Mouse (Mus musculus) c-Kit-positive CD71-positive TER-119-negative erythroid progenitor cells, embryonic 14.5 days (primary cell): Measurements from ENCODE around the gene Erc2.

Source experiments
- DNase-seq: peaks from one replicate; pipeline ENCODE4 v3.0.0-alpha.2; 2013; ENCODE audit warnings: low read depth

Gene Erc2

GRCm38 (mm10) chr14:27945276-27945675, 323.0 kb downstream of the Erc2 start:
- no peak for DNase-seq

DNA sequence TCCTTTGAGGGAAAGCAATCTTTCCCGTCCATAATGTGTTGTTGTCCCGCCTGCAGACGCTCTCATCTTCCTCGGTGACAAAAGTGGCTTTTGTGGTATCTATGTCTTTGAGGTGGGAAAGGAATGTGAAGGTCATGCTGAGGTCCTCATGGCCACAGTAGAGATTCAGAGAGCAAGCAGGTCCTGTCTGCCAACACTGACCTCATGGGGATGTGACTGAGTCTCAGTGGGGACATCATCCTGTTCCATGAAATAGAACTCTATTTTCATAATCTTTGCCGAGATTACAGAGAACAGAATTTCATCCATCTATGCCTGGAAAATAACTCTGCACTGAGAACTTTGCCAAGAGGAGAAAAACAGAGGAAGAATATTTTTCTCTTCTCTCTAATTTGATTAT, 324.0 kb downstream of the Erc2 start:
- no peak for DNase-seq

DNA sequence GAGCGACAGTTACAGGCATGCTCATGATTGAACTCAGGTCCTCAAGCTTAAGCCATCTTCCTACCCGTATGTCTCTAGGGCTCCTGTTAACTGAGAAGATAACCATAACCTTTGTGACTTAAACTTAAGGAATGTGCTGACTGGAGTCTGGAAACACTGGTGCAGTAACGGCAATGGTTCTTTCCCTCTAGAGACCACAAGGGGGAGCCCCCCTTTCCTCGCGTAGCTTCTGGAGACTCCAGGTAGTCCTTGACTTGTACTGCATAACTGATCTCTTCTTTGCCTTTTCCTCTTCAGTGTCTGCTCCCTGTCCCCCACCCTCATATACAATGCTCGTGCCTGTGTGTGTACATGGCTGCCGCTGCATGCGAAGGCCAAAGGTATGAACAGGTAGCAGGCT, 326.2 kb downstream of the Erc2 start:
- no peak for DNase-seq

DNA sequence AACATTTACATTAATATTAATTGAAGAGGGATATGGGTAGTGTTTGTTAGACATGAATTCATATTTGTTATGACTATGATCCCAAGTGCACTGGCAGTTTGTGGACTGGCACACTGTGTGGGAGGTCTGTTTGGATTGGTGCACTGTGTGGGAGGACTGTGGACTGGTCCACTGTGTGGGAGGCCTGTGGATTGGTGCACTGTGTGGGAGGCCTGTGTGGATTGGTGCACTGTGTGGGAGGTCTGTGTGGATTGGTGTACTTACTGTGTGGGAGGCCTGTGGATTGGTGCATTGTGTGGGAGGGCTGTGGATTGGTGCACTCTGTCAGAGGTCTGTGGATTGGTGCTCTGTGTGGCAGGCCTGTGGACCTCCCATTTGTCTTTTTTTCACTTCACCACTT, 331.6 kb downstream of the Erc2 start:
- DNase-seq = no peak

- no peak for DNase-seq
Observed at GRCm38 (mm10) chr14:27956801-27957200, 334.6 kb downstream of the Erc2 start.

- no peak for DNase-seq
Observed at GRCm38 (mm10) chr14:27973701-27974100, 351.5 kb downstream of the Erc2 start.

- DNase-seq = no peak
Observed at GRCm38 (mm10) chr14:27975661-27976060, 353.4 kb downstream of the Erc2 start.

- DNase-seq = no peak
Observed at GRCm38 (mm10) chr14:27984758-27985157, 362.5 kb downstream of the Erc2 start.

DNA sequence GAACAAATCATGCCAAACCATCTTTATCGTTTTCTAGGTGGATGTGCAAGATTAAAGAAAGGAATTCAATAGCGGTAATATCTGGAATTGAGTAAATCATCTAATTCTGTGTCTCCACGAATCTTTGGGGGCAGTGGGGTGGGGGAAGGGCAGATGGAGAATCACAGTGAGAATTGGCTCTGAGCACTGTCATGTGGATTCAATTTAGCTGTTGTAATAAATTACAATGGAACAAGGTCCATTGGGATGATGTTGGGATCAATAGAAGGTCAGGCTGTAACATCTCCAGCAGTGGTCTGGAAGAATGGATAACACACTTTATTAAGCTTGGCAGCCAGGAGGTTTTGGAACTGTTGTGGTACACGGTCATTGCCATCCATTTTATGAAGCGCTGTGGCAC, 363.0 kb downstream of the Erc2 start:
- no peak for DNase-seq

- no peak for DNase-seq
Observed at GRCm38 (mm10) chr14:27987422-27987821, 365.2 kb downstream of the Erc2 start.

GRCm38 (mm10) chr14:27998551-27998950, 376.3 kb downstream of the Erc2 start:
- no peak for DNase-seq

- no peak for DNase-seq
Observed at GRCm38 (mm10) chr14:28004023-28004422, 381.8 kb downstream of the Erc2 start.

DNA sequence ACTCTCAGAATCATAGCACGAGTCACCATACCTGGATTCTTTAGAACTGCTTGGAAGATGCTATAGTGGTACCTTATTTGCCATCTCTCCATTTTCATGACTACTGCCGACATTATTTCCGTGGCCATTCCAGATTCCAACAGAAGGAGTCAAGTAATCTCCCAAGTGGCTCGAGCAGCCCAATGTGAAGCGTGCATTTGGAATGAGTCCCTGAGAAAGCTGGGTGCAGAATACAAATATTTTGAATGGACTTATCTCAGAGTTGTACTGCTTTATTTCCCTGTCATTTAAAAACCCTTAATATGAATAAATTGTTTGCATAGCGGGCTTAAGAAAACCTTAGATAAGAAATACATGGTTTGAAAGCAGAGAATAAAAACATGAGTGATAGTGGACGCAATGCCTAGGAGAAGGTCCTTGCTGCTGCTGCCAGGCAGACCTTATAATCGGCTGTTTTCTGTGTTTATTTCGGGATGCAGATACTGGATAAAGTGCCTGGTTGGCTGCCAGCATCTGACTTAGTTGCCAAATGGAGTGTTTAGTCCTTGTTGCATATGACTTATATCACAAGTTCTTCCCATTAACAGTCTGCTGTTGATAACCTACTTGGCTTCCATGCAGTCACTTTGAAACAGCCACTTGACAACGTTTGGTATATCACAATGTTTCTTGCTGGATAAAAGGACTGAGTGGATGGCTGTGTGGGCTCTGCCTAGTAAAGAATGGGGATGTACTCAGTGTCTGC, 388.5 kb downstream of the Erc2 start:
- no peak for DNase-seq

- DNase-seq = no peak
Observed at GRCm38 (mm10) chr14:28023199-28023598, 401.0 kb downstream of the Erc2 start.

DNA sequence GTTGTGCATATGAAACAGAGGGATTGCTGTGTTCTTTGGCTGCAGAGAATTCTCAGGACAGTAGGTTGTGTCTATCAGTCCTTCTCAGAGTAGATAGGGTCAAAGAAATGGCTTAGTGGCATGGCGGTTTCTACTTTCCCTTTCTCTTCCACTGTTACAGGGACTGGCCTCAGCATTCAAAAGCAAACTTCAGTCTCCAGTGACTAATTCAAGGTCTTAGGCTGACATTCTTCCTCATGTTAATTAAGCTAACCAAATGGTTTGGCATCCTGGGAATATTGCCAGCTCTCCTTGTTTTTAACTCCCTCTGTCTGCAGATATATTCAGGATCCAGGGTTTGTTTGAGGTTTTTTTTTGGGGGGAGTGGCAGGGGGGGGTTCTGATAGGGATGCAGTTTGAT, 408.6 kb downstream of the Erc2 start:
- DNase-seq = no peak

DNA sequence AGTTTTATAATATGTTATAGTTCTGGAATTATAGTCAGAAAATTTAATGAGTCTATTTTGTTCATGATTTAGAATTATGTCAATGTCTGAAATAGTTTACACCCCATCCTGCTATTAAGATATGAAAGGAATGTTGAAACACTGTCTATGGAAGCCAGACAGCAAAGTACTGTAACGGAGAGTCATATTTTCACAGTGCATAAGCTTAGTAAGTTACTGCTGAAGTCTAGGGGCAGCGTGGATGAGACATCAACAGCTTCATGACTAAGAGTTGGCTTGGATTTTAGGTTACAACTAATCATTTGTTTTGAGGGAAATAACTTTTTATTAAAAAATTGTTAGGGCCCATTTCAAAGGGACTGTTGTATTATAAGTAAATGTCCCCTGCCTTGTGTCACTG, 412.8 kb downstream of the Erc2 start:
- no peak for DNase-seq

DNA sequence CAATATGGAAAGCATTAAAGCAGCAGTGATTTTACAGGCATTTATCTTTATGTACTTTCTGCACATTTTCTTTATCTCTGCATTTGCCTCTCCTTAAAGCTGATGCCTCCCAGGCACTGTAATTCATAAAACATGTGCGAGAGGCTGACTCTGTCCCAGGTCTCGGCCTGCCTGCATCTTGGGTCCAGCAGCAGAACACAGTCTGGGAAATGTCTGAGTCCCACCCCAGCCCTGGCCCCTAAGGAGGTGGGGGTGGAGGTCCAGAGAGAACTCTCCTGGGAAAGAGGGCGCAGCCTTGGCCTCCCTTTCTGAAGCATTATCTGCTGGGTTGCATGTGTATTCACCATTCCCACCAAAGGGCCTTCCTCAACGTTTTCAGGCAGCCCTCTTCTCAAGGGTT, 420.9 kb downstream of the Erc2 start:
- no peak for DNase-seq

DNA sequence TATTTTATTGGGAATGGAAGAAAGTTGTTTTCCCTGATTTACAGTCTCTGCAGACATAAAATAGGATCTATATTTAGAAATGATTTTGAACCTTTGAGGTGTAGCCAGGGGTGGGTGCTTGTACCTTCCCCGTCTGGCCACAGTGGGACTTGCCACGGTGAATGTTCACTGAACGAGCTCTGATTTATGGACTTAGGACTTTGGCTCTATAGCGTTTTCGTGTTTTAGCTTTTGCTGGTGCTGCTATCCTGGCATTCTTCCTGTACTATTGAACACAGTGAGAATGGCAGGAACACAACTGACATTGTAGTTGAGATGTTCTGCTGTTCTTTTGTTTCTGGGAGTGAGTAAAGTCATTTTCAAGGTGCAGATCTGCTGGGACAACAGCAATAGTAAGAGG, 429.4 kb downstream of the Erc2 start:
- no peak for DNase-seq

GRCm38 (mm10) chr14:28057159-28057884, 435.1 kb downstream of the Erc2 start:
- no peak for DNase-seq

- DNase-seq = no peak
Observed at GRCm38 (mm10) chr14:28057885-28058860, 435.9 kb downstream of the Erc2 start.

DNA sequence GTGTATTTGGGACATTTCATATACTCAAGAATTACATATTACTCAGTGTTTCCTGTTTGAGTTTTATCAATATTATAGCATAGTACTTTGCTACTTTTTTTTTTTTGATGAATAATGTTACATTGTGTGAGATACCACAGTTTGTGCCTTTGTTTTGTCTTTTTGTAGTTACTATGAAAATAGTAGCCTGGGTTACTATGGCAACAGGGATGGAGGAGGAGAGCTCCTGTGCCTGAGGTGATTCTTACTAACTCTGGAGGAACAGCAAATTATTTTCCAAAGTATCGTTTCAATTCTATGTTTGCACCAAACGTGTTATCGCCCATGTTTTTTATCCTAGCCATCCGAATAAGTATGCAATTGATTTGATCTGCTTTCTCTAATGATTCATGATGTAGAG, 438.7 kb downstream of the Erc2 start:
- no peak for DNase-seq

DNA sequence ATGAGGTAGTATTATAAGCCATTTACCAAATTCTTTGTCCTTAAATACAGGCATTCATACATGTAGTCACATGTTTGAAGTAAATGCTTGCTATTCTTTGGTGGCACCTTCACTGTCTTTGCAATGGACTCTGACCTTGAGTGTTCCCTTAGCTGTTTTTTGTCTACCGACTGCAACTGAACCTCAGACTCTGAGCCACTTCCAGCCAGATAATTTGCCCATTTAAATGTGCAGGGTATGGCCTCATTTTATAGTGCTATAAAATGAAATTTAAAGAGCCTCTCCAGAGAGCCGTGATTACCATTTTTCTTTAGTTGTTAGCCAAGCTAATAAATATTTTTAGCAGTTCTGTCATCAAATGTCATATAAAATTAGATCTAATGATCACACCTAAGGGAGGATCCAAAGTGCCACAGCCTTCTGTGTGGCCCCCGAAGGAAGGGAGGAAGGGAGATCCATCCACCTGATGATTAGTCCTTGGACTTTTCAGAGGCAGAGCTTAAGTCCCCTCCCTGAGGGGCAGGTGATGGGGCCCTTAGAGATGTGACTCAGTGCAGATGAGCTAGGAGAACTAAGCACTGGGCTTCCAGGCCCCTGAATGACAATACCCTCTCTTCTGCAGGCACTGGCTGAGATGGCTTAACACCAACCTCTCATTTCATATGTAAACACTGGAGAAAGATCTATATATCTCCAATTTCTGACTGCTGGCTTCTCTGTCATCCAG, 439.6 kb downstream of the Erc2 start:
- no peak for DNase-seq
